Mouse (Mus musculus): ENCODE data around the gene Tbc1d22b.

GRCm38 (mm10) chr17:29510691-29511090 is 38.9 kb upstream of the Tbc1d22b start:
- no peak for TF ChIP-seq FLI1 (IDR thresholded peaks at IDR 0.05; ENCODE audit: low read length)
- no peak for TF ChIP-seq GATA1 (IDR thresholded peaks at IDR 0.05; ENCODE audit: borderline replicate concordance, low read length)
